Comparison of ENCODE assay signal across 8 mouse cellular contexts in genomic region chrX:104179257-104179656, GRCm38 (mm10). TPM values are rescaled to one million over a fixed set of nuclear protein-coding genes. Genes with fewer than 3 reads are reported as not detected.
A peak's percentile ranks its signal among the peaks of the same experiment; 100 is the strongest.
DNase-seq lines count a peak whose midpoint lies in the region; ATAC-seq and TF ChIP-seq lines count a peak whose summit lies in the region.

No protein-coding gene starts in this region.

- peak; percentile 17 for DNase-seq in heart, adult 8-10 months (ENCODE audit: low spot score)
- DNase-seq in urinary bladder, postnatal 14 days (ENCODE audit: low spot score) = peak; percentile 38
- no peak for DNase-seq in urinary bladder, postnatal 10 days (ENCODE audit: low spot score)
- peak; percentile 34 to 39 for DNase-seq in cerebellum, adult 2 months
- DNase-seq in heart, postnatal 36 days = peak; percentile 42 to 48
- peak; percentile 71 for DNase-seq in lung, embryonic 14.5 days
- peak; percentile 2 for DNase-seq in yolk sac, embryonic 10.5 days (ENCODE audit: low spot score)

- no peaks in the 10 kb centered on the region for H3K4me1 ChIP-seq in heart, embryonic 12.5 days (replicated peaks)
- no peaks in the 10 kb centered on the region for H3K4me1 ChIP-seq in cerebellum, adult 2 months (ENCODE audit: control insufficient read depth, insufficient read depth, low read length)
- H3K4me1 ChIP-seq in lung, embryonic 14.5 days (ENCODE audit: insufficient read depth) = no peaks in the 10 kb centered on the region

- H3K9me3 ChIP-seq in heart, embryonic 12.5 days (replicated peaks) = no peaks in the 10 kb centered on the region
- no peaks in the 10 kb centered on the region for H3K9me3 ChIP-seq in lung, embryonic 14.5 days (ENCODE audit: low read depth, low read length)

- intact Hi-C loops in heart, postnatal 36 days (cut with DNase I) = loop anchor here (1.0 to 5.0 kb wide), 2 partner anchors 568 to 827 kb away; no protein-coding TSS in a partner anchor

- H3K9ac ChIP-seq in heart, embryonic 12.5 days = no peak overlapping the region
- no peak overlapping the region for H3K9ac ChIP-seq in lung, embryonic 14.5 days

- no peak for TF ChIP-seq POLR2A in cerebellum, adult 2 months (IDR thresholded peaks at IDR 0.05; ENCODE audit: borderline replicate concordance, insufficient read depth, low read length)

- H3K27me3 ChIP-seq in heart, embryonic 12.5 days (replicated peaks) = no peaks in the 10 kb centered on the region
- no peaks in the 10 kb centered on the region for H3K27me3 ChIP-seq in cerebellum, adult 2 months (ENCODE audit: control insufficient read depth, insufficient read depth, low read length)
- no peaks in the 10 kb centered on the region for H3K27me3 ChIP-seq in lung, embryonic 14.5 days (ENCODE audit: insufficient read depth, low read length)

- no peaks in the 10 kb centered on the region for H3K36me3 ChIP-seq in heart, embryonic 12.5 days
- H3K36me3 ChIP-seq in lung, embryonic 14.5 days (ENCODE audit: insufficient read depth) = no peaks in the 10 kb centered on the region

- no peak overlapping the region for H3K4me2 ChIP-seq in heart, embryonic 12.5 days
- H3K4me2 ChIP-seq in lung, embryonic 14.5 days = no peak overlapping the region

- peak; percentile 28; the same call in 1 of the 2 replicates for TF ChIP-seq CTCF in cerebellum, adult 2 months (IDR thresholded peaks at IDR 0.05; ENCODE audit: borderline replicate concordance, insufficient read depth, low read depth, low read length)
- peak; percentile 76 for TF ChIP-seq CTCF in lung, embryonic 14.5 days (IDR thresholded peaks at IDR 0.05; ENCODE audit: low read depth)

- H3K27ac ChIP-seq in heart, embryonic 12.5 days (ENCODE audit: poor library complexity, severe bottlenecking) = no peak overlapping the region
- H3K27ac ChIP-seq in cerebellum, adult 2 months (ENCODE audit: insufficient read depth, low read length) = no peak overlapping the region
- no peak overlapping the region for H3K27ac ChIP-seq in lung, embryonic 14.5 days (ENCODE audit: low read depth)

- H3K4me3 ChIP-seq in heart, embryonic 12.5 days = no peak overlapping the region
- no peak overlapping the region for H3K4me3 ChIP-seq in cerebellum, adult 2 months (replicated peaks; ENCODE audit: insufficient read depth, low read depth, low read length)
- H3K4me3 ChIP-seq in lung, embryonic 14.5 days (ENCODE audit: low read depth, low read length) = no peak overlapping the region

- WGBS in heart, embryonic 12.5 days = 30% methylated on average over 2 of the region's 2 CpGs
- 7% methylated on average over 2 of the region's 2 CpGs for WGBS in cerebellum, adult 2 months
- WGBS in lung, embryonic 14.5 days = 22% methylated on average over 2 of the region's 2 CpGs

- no peak for ATAC-seq in heart, embryonic 12.5 days (ENCODE audit: insufficient number of reproducible peaks, low FRiP score)
- ATAC-seq in lung, embryonic 14.5 days (ENCODE audit: insufficient read depth) = no peak

RNA-seq across cellular contexts. Expression of gene Nexmif, which starts 21.7 kb away (rescaled TPM):
- under 1 TPM; 0.09 to 0.29 (median 0.16) TPM for total RNA-seq in heart, adult 8-10 months (2022)
- 1.7 TPM in 2 replicates for polyA plus RNA-seq in heart, embryonic 12.5 days (2016; fragmentation: Nextera tagmentation; extraction: Ambion mirVana)
- 2.0 and 2.1 TPM in 2 replicates for polyA plus RNA-seq in cerebellum, adult 2 months (2012; rRNA removed)
- total RNA-seq in heart, postnatal 36 days (2021) = under 1 TPM; 0.11 to 0.19 TPM
- 7.8 and 8.0 TPM in 2 replicates for polyA plus RNA-seq in lung, embryonic 14.5 days (2014; fragmentation: Nextera tagmentation; extraction: Ambion mirVana)
